In the genomic region with DNA sequence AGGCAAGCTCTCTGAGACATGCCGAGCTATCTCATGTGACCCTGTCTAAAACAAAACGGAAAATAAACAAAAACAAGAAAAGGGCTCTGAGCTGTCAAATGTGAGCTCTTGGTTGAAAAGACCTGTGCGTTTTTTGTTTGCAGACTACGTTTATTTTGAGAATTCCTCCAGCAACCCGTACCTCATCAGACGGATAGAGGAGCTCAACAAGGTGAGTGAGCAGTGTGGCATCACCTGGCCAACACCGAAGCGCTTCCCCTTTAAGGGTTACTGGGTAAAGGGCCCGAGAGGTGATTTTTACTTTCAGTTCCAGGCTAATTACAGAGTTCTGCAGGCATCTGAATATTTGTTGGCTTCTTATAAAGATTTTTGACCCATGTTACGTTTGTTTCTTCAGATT, we compare ENCODE assay signal across 13 mouse cellular contexts. TPM values are rescaled to one million over a fixed set of nuclear protein-coding genes. Genes with fewer than 3 reads are reported as not detected.
DNase-seq lines count a peak whose midpoint lies in the region; ATAC-seq and TF ChIP-seq lines count a peak whose summit lies in the region.
"Had no signal": no experiment of that assay in that cellular context is flagged by ENCODE, and none has a peak within 500 bp of the region (broad histone marks: within the 10 kb centered on the region; RNA-seq: fewer than 3 reads in every experiment).

No protein-coding gene starts in this region.

- H3K9me3 ChIP-seq in ES-Bruce4 (replicated peaks; ENCODE audit: control insufficient read depth, insufficient read depth, low read length, poor library complexity, severe bottlenecking): no peaks in the 10 kb centered on the region
- H3K9me3 ChIP-seq in liver, embryonic 13.5 days (replicated peaks): no peaks in the 10 kb centered on the region
- H3K9me3 ChIP-seq: midbrain, embryonic 10.5 days had no signal

- no peak overlapping the region for H3K4me3 ChIP-seq in layer of hippocampus, adult 2 months
- H3K4me3 ChIP-seq in ES-Bruce4 (ENCODE audit: low read depth, low read length): peak overlapping the region; percentile 43
- H3K4me3 ChIP-seq in liver, embryonic 13.5 days (replicated peaks): peak overlapping the region; percentile 97; the same call in 1 of the 2 replicates
- H3K4me3 ChIP-seq: midbrain, embryonic 10.5 days had no signal

- WGBS in liver, embryonic 13.5 days (ENCODE audit: insufficient replicate concordance): 81% methylated on average over 10 of the region's 10 CpGs

- TF ChIP-seq CTCF in layer of hippocampus, adult 2 months (conservative IDR thresholded peaks at IDR 0.05): no peak
- no peak for TF ChIP-seq CTCF in ES-Bruce4 (IDR thresholded peaks at IDR 0.05; ENCODE audit: low read depth, low read length)

- H3K4me2 ChIP-seq in liver, embryonic 13.5 days: peak overlapping the region; percentile 97

- no peak for TF ChIP-seq POLR2A in ES-Bruce4 (IDR thresholded peaks at IDR 0.05; ENCODE audit: insufficient read depth, low read length)

- H3K27me3 ChIP-seq in ES-Bruce4 (ENCODE audit: control insufficient read depth, insufficient read depth, low read length, poor library complexity, severe bottlenecking): no peaks in the 10 kb centered on the region
- H3K27me3 ChIP-seq in liver, embryonic 13.5 days: no peaks in the 10 kb centered on the region

- TF ChIP-seq EP300 in ES-Bruce4 (IDR thresholded peaks at IDR 0.05; ENCODE audit: insufficient read depth, low read depth, low read length): no peak

- DNase-seq in layer of hippocampus, adult 2 months (ENCODE audit: low spot score in 2 of 2): no peak
- DNase-seq in layer of hippocampus, postnatal 25 days (ENCODE audit: extremely low spot score in 1 of 2, low spot score in 1 of 2): no peak
- peak; percentile 50 to 57 for DNase-seq in B cell, adult 2 months
- no peak for DNase-seq in liver, embryonic 13.5 days
- no peak for DNase-seq in embryo, embryonic 11 days
- no peak for DNase-seq in cerebellum, postnatal 25 days
- DNase-seq in cerebellum, postnatal 4 days (ENCODE audit: low spot score in 2 of 2): no peak
- DNase-seq: cerebellum, adult 11 months; heart, postnatal 10 days; lung, adult 2 months had no signal

- ATAC-seq in liver, embryonic 13.5 days (ENCODE audit: low read depth): no peak
- ATAC-seq: hindbrain, embryonic 16.5 days had no signal

- peaks cover 2% of the 10 kb centered on the region for H3K4me1 ChIP-seq in ES-Bruce4 (ENCODE audit: control insufficient read depth, insufficient read depth, low read length)
- peaks cover 55% of the 10 kb centered on the region for H3K4me1 ChIP-seq in liver, embryonic 13.5 days (replicated peaks)

- H3K27ac ChIP-seq in layer of hippocampus, adult 2 months: peak overlapping the region; percentile 12; the same call in 1 of the 2 replicates
- peak overlapping the region; percentile 42 for H3K27ac ChIP-seq in ES-Bruce4 (ENCODE audit: insufficient read depth, low read length)
- H3K27ac ChIP-seq in liver, embryonic 13.5 days: peak overlapping the region; percentile 99
- H3K27ac ChIP-seq: midbrain, embryonic 10.5 days had no signal

- 0 out of 2 replicates have a peak, but pooled peaks cover 5% of the 10 kb centered on the region for H3K36me3 ChIP-seq in ES-Bruce4 (ENCODE audit: control insufficient read depth, insufficient read depth, low read length, poor library complexity, severe bottlenecking)
- H3K36me3 ChIP-seq in liver, embryonic 13.5 days: peaks cover 41% of the 10 kb centered on the region

- H3K9ac ChIP-seq in ES-Bruce4 (ENCODE audit: low read depth, poor library complexity, severe bottlenecking): peak overlapping the region; percentile 96
- H3K9ac ChIP-seq in liver, embryonic 13.5 days: peak overlapping the region; percentile 100

RNA-seq across cellular contexts. Expression of gene Mta3, which starts 2.3 kb away (rescaled TPM):
- 100 to 1,000 TPM in 1 of 2 experiments, 10 to 100 TPM in 1; 96.9 to 102 TPM for total RNA-seq in layer of hippocampus, adult 2 months (2021)
- 10 to 100 TPM; 83.8 to 89.0 TPM for total RNA-seq in layer of hippocampus, postnatal 25 days (2021)
- polyA plus RNA-seq in ES-Bruce4 (2011; ENCODE audit: insufficient read depth, insufficient read length, low read depth, missing spikeins): 162 and 164 TPM in 2 replicates
- 44.1 and 50.4 TPM in 2 replicates for polyA plus RNA-seq in liver, embryonic 13.5 days (2015; fragmentation: Nextera tagmentation; extraction: Ambion mirVana)

Comparison
In these comparisons a context has a peak if more than half of its experiments do, and no peak if none do; other contexts are left out.
1. DNase-seq: peak in B cell, adult 2 months (2 of 2); none in layer of hippocampus, adult 2 months (0 of 2), layer of hippocampus, postnatal 25 days (0 of 2), liver, embryonic 13.5 days (single experiment), embryo, embryonic 11 days (single experiment), cerebellum, postnatal 25 days (0 of 2) and cerebellum, postnatal 4 days (0 of 2).
2. H3K27ac ChIP-seq: peak in every context shown above with its lines; median percentile 99 in liver, embryonic 13.5 days; 42 in ES-Bruce4; 12 in layer of hippocampus, adult 2 months.